Mouse (Mus musculus): ENCODE results near the gene Zfp408.
A peak's percentile ranks its signal among the peaks of the same experiment; 100 is the strongest.

The Zfp408 gene

DNA sequence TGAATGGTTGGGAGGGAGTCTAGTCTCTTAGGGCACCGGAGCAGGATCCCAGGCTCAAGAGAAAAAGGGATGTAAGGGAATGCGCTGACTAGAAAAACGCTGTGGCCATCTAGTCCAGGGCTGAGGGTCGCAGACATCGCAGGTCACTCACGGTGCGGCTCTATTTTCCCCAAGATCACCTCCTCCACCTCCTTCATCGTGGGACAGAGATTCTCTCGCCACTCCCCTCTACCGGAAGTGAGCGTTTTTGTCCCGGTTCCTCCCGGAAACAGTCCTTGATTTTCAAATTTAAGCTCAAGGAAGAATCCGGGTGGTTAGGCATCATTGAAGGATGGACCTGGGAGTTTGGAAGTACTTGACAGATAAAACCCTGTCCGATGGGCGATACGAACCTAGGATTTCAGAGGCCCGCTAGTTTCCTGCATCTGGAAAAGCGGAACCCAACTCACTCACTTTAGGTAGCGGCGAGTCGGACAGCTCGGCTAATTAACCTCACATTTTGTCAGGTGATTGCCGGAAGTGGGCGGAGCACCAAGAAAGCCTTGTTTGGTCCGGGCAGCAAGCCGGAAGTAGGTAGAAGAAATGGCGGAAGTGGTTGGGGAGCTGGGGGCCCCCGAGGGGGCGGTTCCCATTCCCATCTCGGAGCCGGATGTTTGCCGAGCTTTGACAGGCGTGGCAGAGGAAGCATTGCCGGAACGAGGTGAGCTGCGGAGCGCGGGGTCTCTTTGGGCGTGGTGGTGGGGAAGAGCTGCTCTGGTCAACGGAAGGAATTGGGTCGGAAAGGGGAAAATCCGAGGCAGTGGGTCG is at the start of gene Zfp408, which contains the start of gene Arhgap1:
TSS of gene Zfp408 (minus strand) at position 239 of the 807 bp plus-strand sequence.
TSS of gene Arhgap1 (plus strand) at position 308 of the 807 bp plus-strand sequence.
- DNase-seq = peak; percentile 99

DNA sequence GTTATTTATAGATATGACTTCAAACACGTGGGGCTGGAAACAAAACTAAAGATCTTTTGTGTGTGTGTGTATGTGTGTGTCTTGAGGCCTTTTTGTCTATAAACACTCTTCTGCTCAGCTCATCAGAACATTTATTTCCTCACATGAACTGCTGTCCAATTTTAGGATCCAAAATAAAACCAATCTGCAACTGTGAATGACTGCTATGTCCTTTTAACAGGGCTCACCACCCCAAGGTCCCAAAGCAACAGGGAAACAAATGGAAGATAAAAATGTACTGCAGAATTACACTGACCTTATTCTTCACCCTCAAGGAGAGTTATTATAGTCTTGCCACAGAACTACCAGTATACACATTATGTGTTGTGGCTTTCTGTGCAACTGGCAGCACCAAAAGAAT is 49.6 kb upstream of the Zfp408 start:
- peak; percentile 69 for DNase-seq

- DNase-seq = peak; percentile 84
Measured at GRCm38 (mm10) chr2:91696225-91696590, 46.6 kb upstream of the Zfp408 start.

GRCm38 (mm10) chr2:91695436-91696224 is 46.0 kb upstream of the Zfp408 start:
- peak; percentile 81 for DNase-seq

DNA sequence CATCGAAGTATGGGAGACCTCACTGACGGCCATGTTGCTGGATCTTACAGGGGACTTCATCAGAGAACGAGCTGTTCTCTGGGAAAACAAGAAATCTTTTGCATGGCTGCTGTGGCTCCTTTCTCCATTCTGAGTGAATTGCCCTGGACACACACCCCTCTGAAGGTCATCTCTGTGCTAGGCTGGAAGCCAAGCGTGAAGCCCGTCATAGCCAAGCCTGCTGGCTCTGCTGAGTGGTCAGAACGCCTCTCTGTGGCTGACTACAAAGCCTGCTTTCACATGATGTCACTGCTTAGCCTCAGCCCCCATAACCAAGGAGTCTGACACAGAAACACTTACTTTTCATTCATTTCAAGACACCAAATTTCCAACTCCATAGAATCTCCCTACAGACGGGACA is 39.9 kb upstream of the Zfp408 start:
- DNase-seq = peak; percentile 97

GRCm38 (mm10) chr2:91683919-91684318 is 34.3 kb upstream of the Zfp408 start:
- DNase-seq = peak; percentile 84

DNA sequence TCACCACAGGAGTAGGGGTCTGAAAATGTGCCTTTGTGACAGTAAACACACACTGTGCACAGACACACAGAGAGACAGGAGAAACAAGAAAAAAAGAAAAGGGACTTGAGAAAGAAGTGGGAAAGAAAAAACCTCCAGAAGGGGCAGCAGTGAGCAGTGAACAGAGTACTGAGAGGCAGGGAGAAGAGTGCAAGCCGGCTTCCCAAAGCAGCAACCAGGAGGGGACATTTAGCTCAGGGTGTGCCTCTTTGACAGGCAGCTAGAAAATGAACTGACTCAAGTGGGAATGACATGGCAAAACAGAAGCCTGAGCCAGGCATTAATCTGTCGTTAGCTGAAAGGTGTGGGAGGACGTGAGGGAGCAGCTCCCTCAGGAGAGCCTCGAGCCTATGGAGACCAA is 33.3 kb upstream of the Zfp408 start:
- peak; percentile 91 for DNase-seq

- no peak for DNase-seq
Measured at GRCm38 (mm10) chr2:91676961-91677360, 27.4 kb upstream of the Zfp408 start.

DNA sequence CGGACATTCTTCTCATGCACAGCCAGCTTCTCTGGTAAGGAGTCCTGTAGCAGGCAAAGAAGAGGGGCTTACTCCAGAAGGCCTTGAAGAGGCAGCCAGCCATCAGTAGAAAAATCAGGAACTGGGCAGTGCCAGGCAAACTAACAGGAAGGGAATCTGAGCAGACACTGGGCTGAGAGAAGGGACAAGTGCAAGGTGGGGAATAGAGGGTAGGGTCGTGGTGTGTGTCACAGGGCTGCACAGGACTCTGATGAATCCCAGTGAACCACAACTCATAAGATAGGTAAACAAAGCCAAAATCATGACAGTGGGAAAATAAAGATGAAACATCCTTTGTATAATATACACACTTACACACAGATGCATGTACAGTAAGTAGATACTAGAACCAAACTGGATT is 26.8 kb upstream of the Zfp408 start:
- no peak for DNase-seq

- no peak for DNase-seq
Measured at GRCm38 (mm10) chr2:91674895-91675294, 25.3 kb upstream of the Zfp408 start.

GRCm38 (mm10) chr2:91673587-91673986 is 24.0 kb upstream of the Zfp408 start:
- DNase-seq = peak; percentile 93

DNA sequence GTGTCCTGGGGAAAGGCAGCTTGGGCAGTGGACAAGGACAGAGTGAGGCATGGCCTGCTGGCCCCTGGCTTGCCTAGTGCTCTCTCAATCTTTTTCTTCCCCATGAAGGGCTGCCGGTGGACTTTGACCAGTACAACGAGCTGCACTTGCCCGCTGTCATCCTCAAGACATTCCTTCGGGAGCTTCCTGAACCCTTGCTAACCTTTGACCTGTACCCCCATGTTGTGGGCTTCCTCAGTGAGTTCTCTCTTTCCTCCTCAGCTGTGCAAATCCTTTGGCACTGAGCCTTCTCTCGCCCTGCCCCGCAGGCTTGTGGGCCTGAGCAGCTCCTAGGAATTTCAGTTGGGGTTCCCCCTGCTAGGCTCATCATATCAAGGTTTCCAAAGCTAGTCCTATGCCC is 20.4 kb upstream of the Zfp408 start:
- no peak for DNase-seq

DNA sequence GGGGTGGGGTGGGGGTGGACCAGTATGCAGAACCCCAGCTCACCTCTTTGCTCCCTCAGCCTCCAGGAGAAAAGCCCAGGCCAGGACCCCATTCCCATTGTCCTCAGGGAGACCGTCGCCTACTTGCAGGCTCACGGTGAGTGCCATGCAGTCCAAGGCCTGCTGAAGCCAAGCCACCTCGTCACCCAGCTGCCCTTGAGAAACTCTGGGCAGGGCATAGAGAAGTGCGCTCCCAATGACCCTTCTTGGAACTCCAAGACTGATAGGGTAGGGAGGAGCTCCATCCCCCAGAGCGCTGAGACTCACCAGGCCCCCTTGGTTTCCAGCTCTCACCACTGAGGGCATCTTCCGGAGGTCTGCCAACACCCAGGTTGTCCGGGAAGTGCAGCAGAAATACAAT is 19.7 kb upstream of the Zfp408 start:
- DNase-seq = no peak

DNA sequence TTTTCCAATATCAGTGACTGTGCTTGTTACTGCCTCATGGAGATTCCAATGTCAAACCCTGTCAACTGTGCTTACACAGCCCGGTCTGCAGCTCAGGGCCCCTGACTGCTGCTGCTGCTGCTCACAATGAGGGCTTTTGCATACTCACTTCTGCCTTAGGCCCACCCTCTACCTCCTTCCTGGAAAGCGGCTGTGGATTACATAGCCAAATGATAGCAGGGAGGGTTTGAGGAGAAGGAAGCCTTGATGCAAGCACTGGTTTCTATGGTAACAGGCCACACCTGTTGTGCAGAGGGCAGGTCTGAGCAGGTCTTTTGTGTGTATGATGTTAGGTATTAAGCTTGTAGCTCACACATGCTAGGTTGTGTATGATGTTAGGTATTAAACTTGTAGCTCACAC is 18.2 kb upstream of the Zfp408 start:
- no peak for DNase-seq

DNA sequence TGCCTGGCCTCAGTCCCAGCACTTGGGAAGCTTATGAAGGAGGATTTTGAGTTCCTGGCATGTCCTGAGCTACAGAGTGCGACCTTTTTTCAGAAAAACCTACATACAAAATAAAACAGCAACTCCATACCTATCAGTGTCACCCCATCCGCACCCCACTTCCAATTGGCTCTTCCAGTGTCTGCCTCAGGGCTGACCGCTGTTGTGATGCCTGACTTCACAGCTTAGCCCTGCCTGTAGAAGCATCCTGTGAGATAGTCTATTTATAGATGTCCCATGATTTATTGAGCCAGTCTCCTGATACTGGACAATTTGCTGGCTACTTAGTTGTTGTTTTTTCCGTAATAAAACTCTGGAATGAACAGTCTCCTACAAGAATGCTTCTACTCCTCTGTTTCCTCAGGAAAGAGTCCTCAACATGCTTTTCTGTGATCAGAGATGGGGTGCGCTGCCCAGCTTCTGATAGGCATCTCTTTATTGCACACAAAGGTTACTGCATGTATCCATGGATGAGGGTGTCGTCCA is 16.9 kb upstream of the Zfp408 start:
- DNase-seq = peak; percentile 94

- DNase-seq = no peak
Measured at GRCm38 (mm10) chr2:91664780-91665179, 15.2 kb upstream of the Zfp408 start.

- no peak for DNase-seq
Measured at GRCm38 (mm10) chr2:91660981-91661380, 11.4 kb upstream of the Zfp408 start.

GRCm38 (mm10) chr2:91659657-91660056 is 10.1 kb upstream of the Zfp408 start:
- no peak for DNase-seq

GRCm38 (mm10) chr2:91656774-91657173 is 7.2 kb upstream of the Zfp408 start:
- no peak for DNase-seq

DNA sequence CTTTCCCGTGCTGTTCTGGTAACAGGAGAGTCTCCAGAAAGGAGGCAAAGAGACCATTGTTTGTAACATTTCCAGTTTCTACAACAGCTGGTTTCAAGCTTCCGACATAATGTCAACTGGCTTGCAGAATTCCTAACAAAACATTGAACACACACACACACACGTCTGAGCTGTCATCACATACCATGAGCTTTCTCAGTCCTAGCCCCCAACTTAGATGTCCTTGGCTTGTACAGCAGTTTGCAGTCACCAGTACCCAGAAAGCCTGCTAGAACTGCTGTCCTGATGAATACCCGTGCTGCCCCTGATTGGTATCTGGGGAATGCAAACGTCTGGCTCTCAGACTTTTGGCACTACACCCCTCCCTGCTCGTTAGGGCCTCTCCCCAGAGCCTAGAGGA is 6.2 kb upstream of the Zfp408 start:
- no peak for DNase-seq

GRCm38 (mm10) chr2:91655388-91655787 is 5.8 kb upstream of the Zfp408 start:
- DNase-seq = no peak

DNA sequence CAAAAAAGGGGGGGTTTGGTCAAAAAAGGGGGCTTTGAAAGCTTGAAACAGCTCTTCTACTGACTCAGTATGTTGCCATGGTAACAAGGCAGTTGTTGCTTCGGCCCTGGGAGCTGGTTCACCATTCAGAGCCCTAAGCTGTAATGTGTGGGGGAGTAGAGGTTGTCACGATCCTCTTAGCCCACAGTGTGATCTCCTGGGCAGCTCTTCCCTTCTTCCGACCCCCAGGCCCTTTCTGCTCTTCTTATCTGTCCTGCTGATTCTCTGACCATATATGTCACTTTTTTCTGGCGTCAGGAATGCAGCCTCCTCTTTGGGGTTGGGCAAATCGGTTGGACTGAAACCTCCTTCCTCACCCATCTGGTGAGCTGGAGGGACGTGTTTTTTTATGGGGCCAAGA is 3.3 kb upstream of the Zfp408 start:
- no peak for DNase-seq

DNA sequence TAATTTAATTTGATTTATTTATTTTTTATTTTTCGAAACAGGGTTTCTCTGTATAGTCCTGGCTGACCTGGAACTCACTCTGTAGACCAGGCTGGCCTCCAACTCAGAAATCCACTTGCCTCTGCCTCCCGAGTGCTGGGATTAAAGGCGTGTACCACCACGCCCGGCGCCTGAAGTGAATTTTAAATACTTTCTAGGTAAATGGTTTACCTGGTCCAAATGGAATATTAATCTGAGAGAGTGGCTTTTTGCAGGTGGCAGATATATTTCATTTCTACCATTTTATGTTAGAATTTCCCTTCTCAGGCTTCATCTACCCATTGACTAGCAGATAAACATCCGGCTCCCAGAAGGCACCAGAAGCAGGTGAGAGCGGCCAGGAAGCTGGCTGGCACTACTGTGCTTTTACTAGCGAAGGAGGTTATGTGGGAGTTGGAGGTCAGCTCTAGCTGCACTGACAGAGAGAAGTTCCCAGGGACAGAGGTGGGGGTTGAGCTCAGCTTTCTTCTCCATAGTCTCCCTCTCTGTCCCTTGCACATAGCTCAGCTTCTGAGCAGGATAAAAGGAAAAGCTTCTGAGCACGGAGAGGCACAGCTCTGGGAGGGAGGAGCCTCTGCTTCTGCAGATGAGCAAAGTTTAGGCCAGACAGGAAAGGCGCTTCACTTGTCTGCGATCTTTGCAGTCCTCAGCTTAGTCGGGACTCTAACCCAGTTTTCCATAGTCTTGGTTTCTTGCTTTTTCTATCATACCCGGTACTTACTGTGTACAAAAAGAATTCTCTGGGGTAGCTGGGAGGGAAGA is 2.1 kb upstream of the Zfp408 start:
- DNase-seq = peak; percentile 78

Measured in heart, adult 11 months (tissue).